Mouse (Mus musculus): ENCODE measurements around the gene Cpne4. TPM values are rescaled to one million over a fixed set of nuclear protein-coding genes. Genes with fewer than 3 reads are reported as not detected.

The Cpne4 gene
- total and polyA plus RNA-seq, 3 experiments: not detected

GRCm38 (mm10) chr9:104725311-104725710 is 178.2 kb downstream of the Cpne4 start:
- H3K4me1 ChIP-seq (ENCODE audit: control insufficient read depth in 1 of 2, insufficient read depth in 2 of 2, low read length in 2 of 2): no peaks in the 10 kb centered on the region
- no peak for DNase-seq (ENCODE audit: low read depth, low spot score)
- H3K79me2 ChIP-seq (ENCODE audit: control insufficient read depth, insufficient read depth, low read length, poor library complexity): no peaks in the 10 kb centered on the region
- no peaks in the 10 kb centered on the region for H3K36me3 ChIP-seq (ENCODE audit: control insufficient read depth in 1 of 2, insufficient read depth in 2 of 2, low read length in 2 of 2)
- H3K27me3 ChIP-seq (ENCODE audit: control insufficient read depth in 1 of 2, insufficient read depth in 2 of 2, low read length in 2 of 2): no peaks in the 10 kb centered on the region
- TF ChIP-seq POLR2AphosphoS5 (IDR thresholded peaks at IDR 0.05; ENCODE audit: borderline replicate concordance, low read depth, low read length) (no peak), SMC3 (IDR thresholded peaks at IDR 0.05; ENCODE audit: low read depth, low read length) (no peak), RCOR1 (IDR thresholded peaks at IDR 0.05; ENCODE audit: low read depth, low read length) (no peak), NRF1 (IDR thresholded peaks at IDR 0.05; ENCODE audit: insufficient read depth, low read depth, low read length, poor library complexity, severe bottlenecking) (no peak), TCF12 (IDR thresholded peaks at IDR 0.05; ENCODE audit: low read depth, low read length) (no peak), MEF2A (IDR thresholded peaks at IDR 0.05; ENCODE audit: extremely low read depth, insufficient replicate concordance, low read depth, low read length, poor library complexity, severe bottlenecking) (no peak), GATA1 (IDR thresholded peaks at IDR 0.05; ENCODE audit: low read depth, low read length) (no peak), MYC (IDR thresholded peaks at IDR 0.05; ENCODE audit: low read depth, low read length) (no peak), CHD1 (IDR thresholded peaks at IDR 0.05; ENCODE audit: low read depth, low read length) (no peak), SIN3A (IDR thresholded peaks at IDR 0.05; ENCODE audit: low read length) (no peak), POLR2A (IDR thresholded peaks at IDR 0.05; ENCODE audit: control insufficient read depth in 1 of 2, insufficient read depth in 1 of 2, low read depth in 1 of 2, low read length in 2 of 2, poor library complexity in 1 of 2) (no peak), CTCF (IDR thresholded peaks at IDR 0.05 in 2 of 3, conservative IDR thresholded peaks at IDR 0.05 in 1 of 3; ENCODE audit: control insufficient read depth in 1 of 3, insufficient read depth in 1 of 3, low read depth in 2 of 3, low read length in 3 of 3, poor library complexity in 1 of 3, severe bottlenecking in 1 of 3) (no peak), HCFC1 (IDR thresholded peaks at IDR 0.05; ENCODE audit: low read depth, low read length) (no peak), MAX (IDR thresholded peaks at IDR 0.05; ENCODE audit: low read length) (no peak), ZC3H11A (IDR thresholded peaks at IDR 0.05; ENCODE audit: low read depth, low read length) (no peak), ZNF384 (IDR thresholded peaks at IDR 0.05; ENCODE audit: low read depth, low read length) (no peak), UBTF (IDR thresholded peaks at IDR 0.05; ENCODE audit: borderline replicate concordance, insufficient read depth, low read depth, low read length) (no peak), NELFE (IDR thresholded peaks at IDR 0.05; ENCODE audit: low read depth, low read length) (no peak), POLR2AphosphoS2 (IDR thresholded peaks at IDR 0.05; ENCODE audit: low read length) (no peak)
- H3K9me3 ChIP-seq (replicated peaks; ENCODE audit: insufficient read depth, low read length): no peaks in the 10 kb centered on the region
- H3K4me3 ChIP-seq (ENCODE audit: control insufficient read depth in 1 of 2, insufficient read depth in 1 of 2, low read depth in 2 of 2, low read length in 2 of 2): no peak overlapping the region
- no peak overlapping the region for H3K9ac ChIP-seq (ENCODE audit: control insufficient read depth, low read depth, low read length, poor library complexity, severe bottlenecking)
- H3K27ac ChIP-seq (ENCODE audit: control insufficient read depth, low read depth, low read length): no peak overlapping the region

GRCm38 (mm10) chr9:104742661-104743380 is 195.7 kb downstream of the Cpne4 start:
- Histone ChIP-seq H3K27ac (ENCODE audit: control insufficient read depth, low read depth, low read length) (no peak overlapping the region), H3K4me3 (ENCODE audit: control insufficient read depth in 1 of 2, insufficient read depth in 1 of 2, low read depth in 2 of 2, low read length in 2 of 2) (no peak overlapping the region), H3K79me2 (ENCODE audit: control insufficient read depth, insufficient read depth, low read length, poor library complexity) (no peaks in the 10 kb centered on the region), H3K4me1 (ENCODE audit: control insufficient read depth in 1 of 2, insufficient read depth in 2 of 2, low read length in 2 of 2) (no peaks in the 10 kb centered on the region), H3K36me3 (ENCODE audit: control insufficient read depth in 1 of 2, insufficient read depth in 2 of 2, low read length in 2 of 2) (no peaks in the 10 kb centered on the region), H3K27me3 (ENCODE audit: control insufficient read depth in 1 of 2, insufficient read depth in 2 of 2, low read length in 2 of 2) (no peaks in the 10 kb centered on the region), H3K9ac (ENCODE audit: control insufficient read depth, low read depth, low read length, poor library complexity, severe bottlenecking) (no peak overlapping the region), H3K9me3 (replicated peaks; ENCODE audit: insufficient read depth, low read length) (no peaks in the 10 kb centered on the region)
- DNase-seq (ENCODE audit: low read depth, low spot score): no peak
- TF ChIP-seq ZKSCAN1 (IDR thresholded peaks at IDR 0.05; ENCODE audit: low read depth, low read length) (no peak), GABPA (IDR thresholded peaks at IDR 0.05; ENCODE audit: low read depth, low read length) (no peak), E2F4 (IDR thresholded peaks at IDR 0.05; ENCODE audit: borderline replicate concordance, low read depth, low read length) (no peak)

Data from MEL (cell line).